Mouse (Mus musculus) embryonic fibroblast, embryonic 13.5 days (primary cell): ENCODE results near the gene Adgre1. TPM values are rescaled to one million over a fixed set of nuclear protein-coding genes. Genes with fewer than 3 reads are reported as not detected.

Experiments used
- H3K27ac ChIP-seq: 2 replicates; pipeline ENCODE4 v1.5.1; 2012; ENCODE audit warnings: low read length, control low read depth, inconsistent platforms; ENCODE audit not compliant: insufficient read depth
- H3K4me1 ChIP-seq: 2 replicates; pipeline ENCODE4 v1.6.1; 2011; ENCODE audit warnings: low read length; ENCODE audit not compliant: control insufficient read depth, insufficient read depth
- H3K4me3 ChIP-seq: 2 replicates; pipeline ENCODE4 v1.5.1; 2011; ENCODE audit warnings: mild to moderate bottlenecking, control low read depth, low read length; ENCODE audit not compliant: insufficient read depth
- CTCF ChIP-seq: IDR thresholded peaks from 2 replicates; pipeline ENCODE4 v1.5.1; 2011; ENCODE audit warnings: mild to moderate bottlenecking, control low read depth, low read length, moderate library complexity, borderline replicate concordance; ENCODE audit not compliant: insufficient read depth
- POLR2A ChIP-seq: IDR thresholded peaks from 2 replicates; pipeline ENCODE4 v1.6.1; 2011; ENCODE audit warnings: low read depth, mild to moderate bottlenecking, control low read depth, low read length, moderate library complexity
- polyA plus RNA-seq: library from polyadenylated mRNA; stranded (reverse); fragments of >200 nt; gene quantifications from 2 replicates; pipeline ENCODE4 v1.2.4, GENCODE M21; 2011; ENCODE audit warnings: low read depth; ENCODE audit not compliant: missing spikeins, insufficient read length

Adgre1 gene
- polyA plus RNA-seq, 1 experiment: 3.4 TPM

DNA sequence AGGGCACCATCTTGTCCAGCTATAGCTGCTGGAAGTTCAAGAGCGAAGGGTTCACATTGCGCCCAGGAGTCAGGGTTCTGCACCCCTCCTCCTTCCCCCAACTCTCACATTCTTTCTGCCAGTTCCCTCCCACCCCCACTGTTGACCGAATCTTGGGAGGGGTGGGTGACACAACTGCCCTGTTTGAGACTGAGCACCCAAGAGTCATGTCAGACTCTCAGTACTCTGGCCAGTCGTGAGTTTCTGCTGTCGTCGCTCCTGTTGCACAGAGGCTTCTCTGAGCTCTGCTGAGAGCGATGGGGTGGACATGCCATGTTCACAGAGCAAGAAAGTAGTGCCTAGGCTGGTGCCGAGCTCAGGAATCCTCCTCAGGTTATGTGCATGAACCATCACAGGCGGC is 19.2 kb upstream of the Adgre1 start:
- no peaks in the 10 kb centered on the region for H3K4me1 ChIP-seq
- no peak overlapping the region for H3K4me3 ChIP-seq
- H3K27ac ChIP-seq: no peak overlapping the region
- TF ChIP-seq POLR2A: no peak

DNA sequence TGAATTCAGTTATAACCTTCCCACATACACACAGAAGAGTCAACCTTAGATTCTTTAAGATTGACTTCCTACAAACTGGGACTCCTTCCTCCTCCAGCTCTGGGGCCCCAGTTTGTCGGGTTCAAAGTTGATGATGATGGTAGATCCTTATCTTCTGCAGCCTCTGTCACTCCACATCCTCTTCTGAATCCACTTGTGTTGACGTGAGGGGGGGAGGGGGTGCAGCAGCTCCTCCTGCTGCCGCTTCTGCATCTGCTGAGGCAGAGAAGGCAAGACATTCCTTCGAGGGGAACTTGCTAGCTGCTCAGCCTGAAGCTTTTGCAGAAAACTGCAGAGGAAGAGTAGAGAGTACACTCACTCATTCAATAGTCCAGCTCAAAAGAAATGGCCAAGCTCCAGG is 16.9 kb upstream of the Adgre1 start:
- H3K4me3 ChIP-seq: no peak overlapping the region
- H3K27ac ChIP-seq: no peak overlapping the region
- TF ChIP-seq POLR2A: no peak
- no peak for TF ChIP-seq CTCF
- H3K4me1 ChIP-seq: no peaks in the 10 kb centered on the region

DNA sequence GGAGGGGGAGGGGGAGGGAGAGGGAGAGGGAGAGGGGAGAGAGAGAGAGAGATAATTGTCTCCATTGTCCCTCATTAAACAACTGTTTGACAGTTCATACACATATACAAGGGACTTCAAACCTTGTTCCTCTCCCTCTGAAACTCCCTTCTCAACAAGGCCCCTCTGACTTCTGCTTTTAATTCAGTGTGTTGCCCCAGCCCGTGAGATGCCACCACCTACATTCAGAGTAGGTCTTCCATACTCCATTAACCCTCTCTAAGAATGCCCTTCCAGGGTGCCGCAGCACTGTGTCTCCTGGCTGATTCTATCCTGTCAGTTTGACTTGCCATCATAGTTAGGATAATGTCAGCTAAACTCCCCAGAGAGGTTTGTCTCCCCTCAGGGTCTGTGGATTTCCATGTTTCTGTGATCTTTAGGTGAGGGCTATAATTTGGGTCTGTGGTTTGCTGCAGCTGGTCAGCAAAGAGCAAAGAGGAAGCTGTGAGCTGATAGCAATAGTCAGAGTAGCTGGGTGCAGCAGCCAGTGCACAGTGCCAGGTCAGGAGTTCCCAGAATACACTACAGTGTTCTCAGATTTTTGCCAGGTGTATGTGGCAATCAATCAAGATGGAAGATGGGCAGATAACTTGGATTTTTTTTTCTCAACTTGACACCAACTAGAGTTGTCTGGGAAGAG is 14.3 kb upstream of the Adgre1 start:
- TF ChIP-seq CTCF: no peak
- Histone ChIP-seq H3K27ac (no peak overlapping the region), H3K4me3 (no peak overlapping the region), H3K4me1 (no peaks in the 10 kb centered on the region)

DNA sequence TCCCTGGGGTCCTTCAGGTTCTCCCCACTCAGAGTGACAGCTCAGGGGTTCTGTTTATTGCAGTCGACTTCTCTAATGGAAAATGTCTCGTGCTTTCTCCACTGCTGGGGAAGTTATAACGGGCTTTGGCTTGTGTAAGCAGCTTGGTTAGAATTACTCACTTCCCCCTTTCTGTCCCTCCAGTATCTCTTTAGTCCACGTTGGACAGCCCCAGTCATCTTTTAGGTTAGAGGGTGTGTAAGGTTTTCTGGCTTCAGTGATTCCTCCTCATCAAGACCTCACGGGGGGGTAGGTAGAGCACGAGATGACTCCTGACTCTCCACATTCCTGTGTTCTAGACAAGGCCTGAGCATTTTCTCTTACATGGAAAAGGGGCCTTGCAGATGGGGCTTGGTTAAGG is 11.5 kb upstream of the Adgre1 start:
- Histone ChIP-seq H3K4me3 (no peak overlapping the region), H3K4me1 (no peaks in the 10 kb centered on the region), H3K27ac (no peak overlapping the region)
- TF ChIP-seq POLR2A: no peak
- no peak for TF ChIP-seq CTCF

DNA sequence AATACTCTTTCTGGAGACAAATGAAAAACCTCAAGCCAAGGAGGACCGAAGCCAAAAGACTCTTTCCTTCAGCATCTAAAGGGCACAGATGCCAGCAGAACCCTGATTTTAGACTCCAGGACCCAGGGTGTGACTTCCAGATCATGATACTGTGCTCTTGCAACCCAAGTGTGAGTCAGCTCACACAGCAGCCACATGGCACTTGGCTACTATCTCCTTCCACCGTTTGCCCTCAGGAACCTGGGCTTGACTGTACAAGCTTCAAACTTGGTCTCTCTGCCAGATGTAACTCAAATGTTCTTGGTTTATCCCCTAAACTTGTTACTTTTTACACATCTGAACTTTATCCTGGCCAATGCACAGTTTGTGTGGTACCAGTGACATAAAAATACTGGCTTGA is 10.7 kb upstream of the Adgre1 start:
- no peak overlapping the region for H3K4me3 ChIP-seq
- H3K27ac ChIP-seq: no peak overlapping the region
- no peak for TF ChIP-seq CTCF
- no peak for TF ChIP-seq POLR2A
- no peaks in the 10 kb centered on the region for H3K4me1 ChIP-seq

DNA sequence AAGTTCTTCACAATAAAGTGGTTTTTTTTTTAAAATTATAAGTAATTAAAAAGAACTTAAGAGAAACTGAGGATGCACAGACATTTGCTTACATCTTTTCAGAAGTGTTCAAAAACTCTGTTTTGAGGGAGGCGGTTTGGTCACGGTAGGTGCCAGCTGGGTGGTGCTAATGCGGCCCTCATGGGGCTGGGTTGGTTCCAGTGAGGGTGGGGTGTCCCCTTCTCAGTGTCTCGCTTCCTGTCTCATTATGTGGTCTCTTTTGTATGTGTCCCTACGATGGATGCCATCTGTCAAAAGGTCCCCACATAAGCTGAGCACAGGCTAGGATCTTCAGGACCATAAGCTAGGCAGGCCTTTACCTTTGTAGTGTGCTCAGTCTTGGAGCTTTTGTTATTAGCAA is 9.4 kb upstream of the Adgre1 start:
- TF ChIP-seq CTCF: no peak
- no peak for TF ChIP-seq POLR2A
- Histone ChIP-seq H3K27ac (no peak overlapping the region), H3K4me1 (no peaks in the 10 kb centered on the region), H3K4me3 (no peak overlapping the region)

DNA sequence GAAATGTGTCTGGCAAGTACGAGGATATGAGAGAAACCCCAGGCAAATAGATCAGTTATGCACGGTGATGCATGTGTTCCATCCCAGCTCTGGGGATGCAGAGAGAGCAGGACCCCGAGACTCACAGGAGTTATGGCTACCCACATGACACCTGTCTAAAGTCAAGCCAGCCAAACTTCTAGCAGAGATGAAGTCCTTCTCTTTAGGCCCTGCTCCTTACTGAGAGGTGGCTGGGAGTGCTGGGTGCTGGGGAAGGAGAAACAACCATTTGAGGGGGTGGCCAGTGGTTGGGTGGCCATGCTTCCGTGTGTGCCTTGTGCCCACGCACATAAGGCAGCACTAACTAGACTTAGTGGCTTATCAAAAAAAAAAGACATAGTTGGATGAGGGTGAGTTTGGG is 8.3 kb upstream of the Adgre1 start:
- Histone ChIP-seq H3K4me1 (no peaks in the 10 kb centered on the region), H3K27ac (no peak overlapping the region), H3K4me3 (no peak overlapping the region)
- TF ChIP-seq CTCF (no peak), POLR2A (no peak)

DNA sequence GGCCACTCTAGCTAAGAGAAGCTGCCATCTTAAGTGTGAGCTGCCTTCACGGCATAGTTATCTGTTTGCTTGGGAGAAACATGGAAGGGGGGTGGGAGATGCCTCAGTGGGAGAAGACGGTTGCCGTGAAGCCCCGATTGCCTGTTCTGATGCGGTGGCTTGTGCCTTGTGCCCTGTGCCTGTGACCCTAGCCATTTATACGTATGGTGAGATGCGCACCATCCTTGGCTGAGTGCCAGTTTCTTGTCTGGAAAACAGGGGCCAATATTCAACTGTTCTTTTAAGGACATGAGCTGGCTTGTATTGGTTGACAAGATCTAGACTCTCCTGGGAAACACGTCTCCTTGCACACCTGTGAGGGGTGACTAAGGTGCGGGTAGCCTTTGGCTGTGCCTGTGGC is 7.4 kb upstream of the Adgre1 start:
- H3K4me3 ChIP-seq: no peak overlapping the region
- no peak overlapping the region for H3K27ac ChIP-seq
- H3K4me1 ChIP-seq: no peaks in the 10 kb centered on the region
- TF ChIP-seq POLR2A (no peak), CTCF (no peak)

DNA sequence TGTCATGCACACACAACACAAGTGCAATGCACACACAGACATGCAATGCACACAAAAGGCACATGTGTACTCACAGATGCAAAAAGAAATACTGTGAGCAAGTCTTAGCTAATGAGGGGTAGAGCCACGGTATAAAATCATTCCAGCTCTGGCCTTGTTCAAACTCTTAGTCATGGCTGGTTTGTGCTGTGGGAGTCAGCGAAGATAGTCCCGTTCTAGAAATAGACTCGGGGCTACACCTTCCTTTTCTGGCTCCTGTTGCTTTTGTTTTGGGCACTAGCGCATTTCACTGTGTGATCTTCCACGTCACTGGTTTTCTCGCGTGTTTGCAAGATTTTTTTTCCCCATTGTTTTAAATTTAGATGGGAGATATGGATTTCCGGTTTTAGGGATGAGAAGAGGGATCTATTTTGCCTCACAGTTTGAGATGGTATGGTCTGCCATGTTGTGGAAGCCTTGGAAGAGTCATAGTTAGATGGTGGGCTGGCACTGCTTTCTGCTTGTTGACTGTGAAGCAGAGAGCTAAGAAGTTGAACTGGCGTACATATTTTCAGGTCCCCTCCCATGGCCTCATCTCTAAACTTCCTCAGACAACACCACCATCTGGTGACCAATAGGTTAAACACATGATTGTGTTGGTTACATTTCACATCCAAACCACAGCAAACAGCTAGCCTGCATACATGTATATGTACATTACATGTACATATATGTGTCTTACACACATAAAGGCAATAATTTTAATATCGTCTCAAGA is 1.2 kb downstream of the Adgre1 start:
- TF ChIP-seq POLR2A (no peak), CTCF (no peak)

More for the DNA sequence above, 1.2 kb downstream of the Adgre1 start:
- Histone ChIP-seq H3K4me3 (no peak overlapping the region), H3K27ac (no peak overlapping the region), H3K4me1 (no peaks in the 10 kb centered on the region)

Other genes starting within 250 kb of the Adgre1 start
- not detected in 2 replicates for gene Cd70, start 208.9 kb upstream of the Adgre1 start, polyA plus RNA-seq
- not detected in 2 replicates for gene Tnfsf14, start 164.5 kb upstream of the Adgre1 start, polyA plus RNA-seq
- 3.9 TPM in 2 replicates for gene C3, start 130.6 kb upstream of the Adgre1 start, polyA plus RNA-seq
- gene Gpr108, start 110.2 kb upstream of the Adgre1 start, polyA plus RNA-seq: 33.5 and 33.9 TPM in 2 replicates
- gene Trip10, start 109.2 kb upstream of the Adgre1 start, polyA plus RNA-seq: 58.8 and 61.3 TPM in 2 replicates
- gene Vav1, start 79.6 kb upstream of the Adgre1 start, polyA plus RNA-seq: 0.79 TPM in 1 of 2 replicates, not detected in the other
- gene Vmn2r120, start 186.8 kb downstream of the Adgre1 start, polyA plus RNA-seq: 0.05 TPM in 1 of 2 replicates, not detected in the other